Mouse (Mus musculus): ENCODE measurements around the gene Prss12.

The Prss12 gene

DNA sequence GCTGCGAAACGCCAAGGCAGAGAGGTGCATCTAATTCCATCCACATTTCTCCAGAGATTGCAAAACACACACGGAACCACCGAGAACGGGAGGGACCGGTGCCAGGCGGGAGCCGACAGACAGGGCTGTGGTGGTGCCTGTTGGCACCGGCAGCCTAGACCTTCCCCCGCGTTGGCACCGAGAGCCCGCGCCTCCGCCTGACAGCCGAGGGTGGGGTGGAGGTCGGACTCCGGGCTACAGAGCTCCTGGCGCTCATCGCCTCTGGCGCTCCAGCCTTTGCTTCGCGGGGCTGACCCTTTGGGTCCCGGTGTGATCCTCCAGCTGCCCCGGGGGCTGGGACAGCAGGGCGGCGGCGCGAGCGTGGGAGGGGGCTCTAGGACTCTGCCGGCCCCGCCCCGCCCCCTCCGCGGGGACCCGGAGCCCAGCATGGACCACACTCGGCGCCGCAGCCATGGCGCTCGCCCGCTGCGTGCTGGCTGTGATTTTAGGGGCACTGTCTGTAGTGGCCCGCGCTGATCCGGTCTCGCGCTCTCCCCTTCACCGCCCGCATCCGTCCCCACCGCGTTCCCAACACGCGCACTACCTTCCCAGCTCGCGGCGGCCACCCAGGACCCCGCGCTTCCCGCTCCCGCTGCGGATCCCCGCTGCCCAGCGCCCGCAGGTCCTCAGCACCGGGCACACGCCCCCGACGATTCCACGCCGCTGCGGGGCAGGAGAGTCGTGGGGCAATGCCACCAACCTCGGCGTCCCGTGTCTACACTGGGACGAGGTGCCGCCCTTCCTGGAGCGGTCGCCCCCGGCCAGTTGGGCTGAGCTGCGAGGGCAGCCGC, at the start of gene Prss12:
Gene Prss12 (plus strand): TSS at position 206 of the 830 bp plus-strand sequence.
- DNase-seq (ENCODE audit: extremely low read depth, low read depth) = no peak

DNA sequence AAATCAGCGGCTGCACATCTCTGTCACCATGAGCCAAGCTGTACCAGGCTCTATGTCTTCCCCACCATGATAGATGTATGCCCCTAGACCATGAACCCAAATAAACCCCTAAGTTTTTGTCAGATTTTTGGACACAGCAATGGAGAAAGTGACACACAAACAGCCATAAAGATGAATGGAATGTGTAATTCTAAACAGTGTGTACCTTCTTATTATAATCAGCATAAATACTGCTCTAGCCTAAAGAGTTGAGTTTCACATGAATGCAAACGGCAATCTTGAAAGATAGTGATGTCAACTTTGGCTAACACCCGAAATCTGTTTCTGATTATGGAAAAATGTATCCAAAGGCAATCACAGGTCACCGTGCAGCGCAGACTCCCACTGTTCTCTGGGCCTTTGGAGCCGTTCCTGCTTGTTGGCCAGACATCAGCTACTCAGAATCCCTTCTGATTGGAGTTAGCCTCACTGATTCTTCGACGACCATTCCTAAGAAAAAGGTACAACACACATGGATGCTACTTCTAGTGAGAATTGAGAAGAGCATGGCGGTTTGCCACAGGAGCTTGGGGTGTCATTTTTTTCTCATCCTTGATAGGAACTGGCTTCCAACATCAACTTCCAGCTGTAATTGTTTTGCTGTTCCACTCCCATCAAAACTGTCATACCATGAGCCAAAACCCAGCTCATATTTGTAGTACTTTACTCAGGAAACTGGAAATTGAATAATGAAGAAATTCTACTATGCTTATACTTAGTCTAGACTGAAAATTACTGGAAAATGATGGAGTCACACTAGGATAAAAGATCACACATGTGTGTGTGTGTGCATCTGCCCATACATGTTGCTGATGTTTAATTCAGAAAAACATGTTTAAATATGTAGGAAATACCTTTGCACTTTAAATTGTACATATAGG, 48.9 kb upstream of the Prss12 start:
- no peak for DNase-seq (ENCODE audit: extremely low read depth, low read depth)

DNA sequence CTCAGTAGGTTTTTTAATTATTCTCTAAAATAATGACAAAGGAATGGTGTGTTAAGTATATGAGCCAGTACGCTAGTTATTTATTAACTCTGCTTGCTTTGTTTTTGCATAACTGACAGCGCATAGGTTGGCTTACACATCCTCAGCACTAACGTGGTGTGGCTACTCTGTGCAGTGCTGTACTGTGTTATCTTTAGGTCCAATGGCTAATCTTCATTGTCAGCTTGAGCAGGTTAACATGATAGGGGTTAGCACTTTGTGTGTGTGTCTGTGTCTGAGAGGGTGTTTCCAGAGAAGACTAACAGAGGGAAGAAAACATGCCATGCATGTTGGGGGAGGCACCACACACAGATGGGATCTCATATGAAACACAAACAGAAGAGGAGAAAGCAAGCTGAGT, 41.8 kb upstream of the Prss12 start:
- DNase-seq (ENCODE audit: extremely low read depth, low read depth) = no peak

DNA sequence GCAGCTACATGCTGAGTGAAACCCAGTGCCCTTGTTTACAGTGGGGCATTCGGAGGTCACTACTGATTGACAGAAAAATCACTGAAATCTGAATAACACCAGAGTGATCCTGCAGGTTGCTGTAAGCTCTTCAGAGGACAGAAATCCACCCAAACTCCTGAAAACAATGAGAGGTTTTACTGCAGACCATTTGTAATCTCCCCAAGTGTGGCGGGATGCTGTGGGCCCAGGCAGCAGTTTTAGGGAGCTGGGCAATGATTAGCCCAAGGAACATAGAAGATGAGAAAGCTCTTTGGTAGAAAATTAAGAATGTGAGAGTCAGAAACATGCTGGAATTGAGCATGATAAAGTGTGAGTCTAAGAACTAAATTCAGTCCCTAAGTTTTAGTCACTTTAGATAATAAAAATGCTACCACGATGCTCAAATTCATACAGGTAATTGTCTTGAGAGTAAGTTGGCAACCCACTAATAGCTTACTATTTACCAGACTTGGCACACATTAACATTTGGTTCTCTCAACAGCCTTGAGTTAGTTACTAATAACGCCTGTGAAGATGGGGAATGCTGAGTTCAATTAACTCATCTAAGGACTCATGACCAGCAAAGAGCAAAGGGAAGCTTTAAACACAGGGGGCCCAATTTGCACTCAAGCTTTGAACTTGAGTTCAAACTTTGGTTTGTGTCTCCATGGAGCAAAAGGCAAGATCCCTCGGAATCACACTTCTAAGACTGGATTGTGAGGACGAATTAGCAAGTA, 34.7 kb upstream of the Prss12 start:
- no peak for DNase-seq (ENCODE audit: extremely low read depth, low read depth)

DNA sequence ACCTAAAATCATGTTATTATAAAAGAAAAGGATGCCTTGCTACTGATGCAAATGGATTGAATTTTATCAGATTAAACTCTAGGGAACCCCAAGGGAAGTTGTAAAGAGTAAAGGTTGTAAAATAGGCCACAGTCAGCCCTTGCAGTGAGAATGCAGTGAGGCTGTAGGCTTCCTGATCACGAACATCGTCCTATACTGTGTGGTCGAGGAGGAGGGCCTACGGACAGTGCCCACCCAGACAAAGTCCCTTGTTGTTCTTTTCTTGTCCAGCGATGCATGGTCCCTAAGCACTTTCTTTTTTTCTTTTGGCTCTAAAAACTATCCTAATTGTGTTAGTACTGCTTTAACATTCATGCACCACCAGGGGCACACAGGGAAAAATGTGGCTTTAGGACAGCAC, 33.5 kb upstream of the Prss12 start:
- no peak for DNase-seq (ENCODE audit: extremely low read depth, low read depth)

DNA sequence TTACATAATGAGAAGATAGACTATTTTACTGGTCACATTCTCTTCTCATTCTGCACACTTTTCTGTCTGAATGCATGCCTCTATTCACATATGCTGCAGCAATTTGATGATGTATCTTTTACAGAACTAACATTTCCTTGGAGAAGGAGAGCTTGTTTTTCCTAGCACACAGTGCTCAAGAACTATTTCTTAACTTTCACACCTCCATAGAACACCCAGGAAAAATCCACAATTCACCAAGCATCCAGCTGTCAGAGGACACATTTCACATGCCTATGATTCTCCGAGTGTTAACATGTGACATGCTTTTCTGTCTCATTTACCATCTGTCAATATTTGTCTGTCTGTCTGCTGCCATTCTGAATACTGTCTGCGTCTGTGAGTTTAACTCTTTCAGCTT, 21.1 kb upstream of the Prss12 start:
- no peak for DNase-seq (ENCODE audit: extremely low read depth, low read depth)

DNA sequence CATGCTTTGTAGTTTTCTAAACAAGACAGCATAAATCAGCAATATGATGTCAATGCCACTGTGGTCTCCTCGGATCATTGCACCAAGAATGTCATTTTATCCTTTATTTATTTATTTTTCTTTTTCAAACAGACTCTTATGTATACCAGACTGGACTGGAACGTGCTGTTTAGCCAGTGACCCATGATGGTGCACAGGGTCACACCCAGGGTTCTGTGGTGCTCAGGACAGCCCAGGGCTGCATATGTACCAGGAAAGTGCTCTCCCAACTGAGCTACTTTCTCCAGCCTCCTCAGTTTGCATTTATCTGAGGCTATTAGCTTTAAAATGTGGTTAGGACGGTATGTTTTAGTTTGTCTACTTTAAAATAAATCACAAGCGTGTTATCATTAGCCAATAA, 18.7 kb upstream of the Prss12 start:
- DNase-seq (ENCODE audit: extremely low read depth, low read depth) = no peak

DNA sequence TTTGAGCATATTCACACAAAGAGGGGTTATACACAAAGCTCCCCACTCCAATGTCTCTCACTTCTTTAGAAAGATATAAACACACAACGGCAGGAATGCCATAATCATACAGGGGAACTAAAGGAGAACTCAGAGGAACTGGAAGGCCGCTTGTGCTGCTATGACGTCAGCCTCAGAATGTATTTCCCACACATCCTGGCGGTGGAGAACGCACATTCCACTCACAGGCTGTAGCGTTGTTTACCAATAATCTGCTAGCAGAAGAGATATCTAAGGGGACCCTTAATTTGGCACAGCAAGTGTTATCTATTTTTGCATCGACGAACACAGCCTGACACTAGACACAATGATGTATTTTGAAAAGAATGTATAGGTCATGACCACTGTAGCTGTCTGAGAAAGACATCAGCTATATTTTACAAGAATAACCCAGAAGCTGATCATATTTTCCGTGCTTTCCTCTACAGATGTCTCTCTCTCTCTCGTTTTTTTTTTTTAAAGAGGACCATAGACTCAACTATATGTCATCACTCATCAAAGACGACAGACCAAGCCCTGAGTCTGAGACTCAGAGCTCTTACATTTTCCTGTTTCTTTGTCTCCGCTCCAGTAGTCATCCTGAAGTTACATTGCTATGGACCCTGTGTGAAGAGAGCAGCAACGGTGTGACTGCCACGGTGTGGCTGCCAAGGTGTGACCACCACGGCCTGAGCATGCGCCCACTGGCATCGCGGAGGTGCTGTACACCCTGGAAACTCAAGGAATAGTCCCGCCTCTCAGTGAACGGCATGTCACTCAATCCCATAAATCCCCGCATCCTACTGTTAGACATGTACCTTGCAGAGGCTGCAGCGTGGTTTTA, 16.9 kb upstream of the Prss12 start:
- DNase-seq (ENCODE audit: extremely low read depth, low read depth) = no peak

DNA sequence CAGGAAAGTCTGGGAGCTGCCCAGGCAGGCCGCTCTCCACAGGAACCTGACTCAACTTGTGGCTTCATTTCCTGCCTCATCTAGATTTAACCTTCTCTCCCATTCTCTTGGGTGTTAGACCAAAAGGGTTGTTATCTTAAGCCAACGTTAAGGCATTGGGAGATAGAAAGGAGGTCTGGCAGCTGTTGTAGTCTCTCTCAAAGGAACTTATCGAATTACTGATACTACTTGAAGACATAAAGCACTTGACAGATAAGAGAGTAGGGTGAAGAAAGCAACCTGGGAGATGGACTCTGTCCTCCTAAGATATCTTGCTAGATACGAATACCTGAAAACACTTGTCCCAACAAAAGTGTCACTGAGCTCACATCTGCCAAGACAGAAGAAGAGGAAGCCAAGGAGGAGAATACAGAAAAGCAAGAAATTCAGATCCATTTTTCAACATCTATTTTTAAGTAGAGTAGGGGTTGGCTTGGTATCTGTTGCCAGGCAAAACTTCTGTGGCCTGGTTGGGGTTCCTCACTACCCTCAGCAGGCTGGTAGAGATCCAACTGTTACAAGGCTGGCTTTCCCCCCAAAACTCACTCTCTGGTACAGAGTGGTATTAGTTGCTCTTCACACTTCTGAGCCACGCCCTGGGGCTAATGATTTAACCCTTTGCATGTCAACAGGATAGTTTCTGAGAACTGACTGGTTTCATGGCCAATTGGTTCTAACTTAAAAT, 14.6 kb upstream of the Prss12 start:
- DNase-seq (ENCODE audit: extremely low read depth, low read depth) = peak; percentile 39

DNA sequence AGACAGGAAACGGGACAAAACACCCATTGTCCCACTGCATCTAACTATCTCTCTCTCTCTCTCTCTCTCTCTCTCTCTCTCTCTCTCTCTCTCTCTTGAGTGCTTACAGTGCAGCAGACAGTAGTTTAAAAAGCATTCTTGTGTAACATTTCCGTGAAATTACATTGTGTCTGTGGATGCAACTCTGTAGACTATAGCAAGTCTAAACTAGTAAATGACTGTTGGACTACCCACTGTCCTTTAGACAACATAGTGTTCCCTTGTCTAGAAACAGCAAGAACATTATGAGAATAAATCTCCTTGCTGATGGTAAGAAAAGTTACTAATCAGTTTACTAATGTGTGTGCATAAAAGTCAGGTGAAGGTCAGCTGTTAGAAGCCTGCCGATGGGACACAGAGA, 13.4 kb upstream of the Prss12 start:
- no peak for DNase-seq (ENCODE audit: extremely low read depth, low read depth)

DNA sequence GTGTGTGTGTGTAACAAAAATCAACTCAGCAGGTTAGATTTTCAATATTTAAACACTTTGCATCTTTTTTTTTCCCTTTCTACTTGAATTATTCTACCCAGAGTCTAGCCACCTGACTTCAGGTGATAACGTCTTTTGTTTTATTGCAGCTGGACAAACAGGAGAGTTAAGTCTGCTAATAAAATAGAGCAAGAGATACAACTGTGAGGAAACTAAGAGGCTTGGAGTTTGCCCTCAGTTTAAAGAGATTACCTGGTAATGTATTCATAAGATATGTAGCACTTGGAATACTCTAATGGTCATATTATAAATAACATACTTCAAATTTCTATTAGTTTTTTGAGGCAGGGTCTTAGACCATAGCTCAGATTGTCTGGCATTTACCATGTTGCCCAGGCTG, 9.1 kb upstream of the Prss12 start:
- DNase-seq (ENCODE audit: extremely low read depth, low read depth) = no peak

DNA sequence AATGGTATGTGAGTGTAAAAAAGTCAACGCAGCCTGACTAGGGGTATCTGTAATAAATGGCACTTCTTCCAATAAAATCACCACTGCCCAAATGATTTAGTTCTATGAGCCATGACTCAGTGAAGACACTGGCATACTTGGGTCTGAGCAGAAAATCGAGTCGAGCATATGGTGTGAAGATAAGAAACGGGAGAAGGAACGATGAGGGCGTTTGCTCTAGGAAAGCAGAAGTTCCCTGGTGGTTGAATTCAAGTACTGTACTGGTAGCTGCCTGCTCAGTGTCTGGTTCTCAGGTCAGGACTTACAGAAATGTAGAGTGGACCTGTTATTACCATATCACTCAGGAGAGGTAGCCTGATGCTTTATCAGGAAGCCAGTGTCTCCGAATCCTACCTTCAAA, 6.2 kb upstream of the Prss12 start:
- DNase-seq (ENCODE audit: extremely low read depth, low read depth) = peak; percentile 97

DNA sequence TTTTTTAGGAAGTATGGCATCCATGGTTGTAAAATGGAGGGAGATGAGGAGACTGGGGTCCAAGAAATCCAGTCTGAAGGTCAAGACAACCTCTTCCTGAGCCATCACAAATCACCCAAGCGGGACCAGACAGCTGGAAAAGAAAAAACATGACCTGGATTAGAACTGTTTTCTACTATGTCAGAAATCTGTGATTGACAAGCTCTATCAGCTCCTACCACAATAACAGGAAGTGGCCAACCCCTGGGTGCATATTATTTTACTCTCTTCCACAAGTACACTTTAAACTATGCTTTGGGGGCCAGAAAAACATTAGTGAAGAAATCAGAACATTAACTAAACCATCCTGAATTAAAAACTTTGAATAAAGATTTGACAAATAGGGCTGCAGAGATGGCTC, 2.2 kb upstream of the Prss12 start:
- DNase-seq (ENCODE audit: extremely low read depth, low read depth) = no peak

DNA sequence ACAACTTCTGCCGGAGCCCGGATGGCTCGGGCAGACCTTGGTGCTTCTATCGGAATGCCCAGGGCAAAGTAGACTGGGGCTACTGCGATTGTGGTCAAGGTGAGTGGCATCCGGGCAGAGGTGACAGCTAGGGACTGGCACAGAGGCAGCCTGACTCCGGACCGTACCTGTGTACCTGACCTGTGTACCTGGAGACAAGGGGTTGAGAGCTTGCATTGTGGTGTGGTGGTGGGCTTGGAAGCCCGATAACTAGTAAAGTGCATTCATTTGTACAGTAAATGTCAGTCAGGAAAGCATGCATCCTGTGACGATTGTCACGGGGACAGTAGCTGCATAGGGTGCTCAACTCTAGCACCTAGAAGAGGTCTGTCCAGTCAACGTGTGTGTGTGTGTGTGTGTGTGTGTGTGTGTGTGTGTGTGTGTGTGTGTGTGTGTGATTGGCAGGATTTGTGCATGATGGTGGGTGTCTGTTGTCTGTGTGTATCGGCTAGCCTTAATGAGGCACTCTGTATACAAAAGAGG, 886 bp downstream of the Prss12 start:
- DNase-seq (ENCODE audit: extremely low read depth, low read depth) = no peak

DNA sequence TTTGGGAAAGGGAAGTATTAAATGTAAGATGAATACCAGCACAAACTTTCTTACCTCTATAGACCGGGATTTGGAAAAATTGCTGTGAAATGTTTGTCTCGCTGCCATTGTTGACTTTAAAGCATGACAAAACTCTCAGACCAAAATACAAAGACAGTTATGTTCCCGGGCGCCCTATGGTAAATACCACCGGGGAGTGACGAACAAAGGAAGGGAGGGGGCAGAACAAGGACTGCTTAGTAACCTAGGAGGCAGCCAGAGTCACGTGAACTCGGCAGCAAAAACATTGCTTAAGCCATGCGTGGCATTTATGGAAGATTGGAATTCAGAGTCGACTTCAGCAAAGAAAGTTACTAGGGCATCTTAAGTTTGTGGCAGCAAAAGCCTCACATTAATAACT, 1.4 kb downstream of the Prss12 start:
- no peak for DNase-seq (ENCODE audit: extremely low read depth, low read depth)

DNA sequence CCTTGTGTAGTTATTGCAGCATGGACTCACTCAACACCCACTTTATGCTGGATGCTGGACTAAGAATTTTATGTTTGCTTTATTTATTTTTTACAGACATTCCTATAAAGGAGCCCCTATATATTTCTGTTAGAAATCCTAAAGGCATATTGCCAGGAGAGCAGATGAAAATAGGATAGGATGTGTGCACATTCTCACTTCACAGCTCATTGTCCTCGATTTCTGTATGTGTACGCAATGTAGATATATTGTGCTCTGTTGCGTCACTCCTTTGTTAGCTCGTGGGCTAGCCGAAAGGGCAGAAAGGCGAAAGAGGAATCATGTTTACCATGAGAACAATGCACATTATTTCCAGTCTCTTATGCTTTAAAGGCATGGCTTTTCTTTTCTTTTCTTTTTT, 3.4 kb downstream of the Prss12 start:
- DNase-seq (ENCODE audit: extremely low read depth, low read depth) = no peak

DNA sequence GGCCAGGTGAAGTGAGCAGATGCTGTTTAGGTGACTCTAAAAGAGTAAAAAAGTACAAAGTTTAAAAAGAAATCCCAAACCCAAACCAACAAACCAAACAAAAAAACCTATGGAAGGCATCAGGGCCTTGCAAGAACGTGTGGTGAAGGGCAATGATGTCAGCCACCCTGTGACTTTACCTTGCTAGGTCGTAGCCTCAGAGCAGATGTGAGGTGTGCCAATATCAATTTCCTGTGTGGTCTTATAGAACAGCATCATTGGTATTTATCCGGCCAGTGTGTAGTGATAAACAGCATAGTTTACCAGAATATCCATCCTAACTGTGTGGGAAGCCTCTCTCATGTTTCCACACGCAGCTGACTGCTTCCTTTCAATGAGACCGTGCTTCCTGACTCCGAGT, 6.2 kb downstream of the Prss12 start:
- no peak for DNase-seq (ENCODE audit: extremely low read depth, low read depth)

DNA sequence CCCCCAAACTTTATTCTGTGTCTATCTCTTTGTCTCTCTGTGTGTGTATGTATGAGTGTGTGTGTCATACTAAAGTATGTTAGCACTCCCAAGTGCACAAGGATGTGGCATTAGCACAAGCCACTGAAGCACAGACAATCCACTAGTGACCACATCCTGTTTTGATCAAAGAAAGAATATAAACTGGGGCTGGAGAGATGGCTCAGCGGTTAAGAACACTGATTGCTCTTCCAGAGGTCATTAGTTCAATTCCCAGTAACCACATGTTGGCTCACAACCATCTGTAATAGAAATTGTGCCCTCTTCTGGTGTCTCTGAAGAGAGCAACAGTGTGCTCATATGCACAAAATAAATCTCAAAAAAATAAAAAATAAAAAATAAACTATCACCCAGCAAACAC, 12.8 kb downstream of the Prss12 start:
- no peak for DNase-seq (ENCODE audit: extremely low read depth, low read depth)

DNA sequence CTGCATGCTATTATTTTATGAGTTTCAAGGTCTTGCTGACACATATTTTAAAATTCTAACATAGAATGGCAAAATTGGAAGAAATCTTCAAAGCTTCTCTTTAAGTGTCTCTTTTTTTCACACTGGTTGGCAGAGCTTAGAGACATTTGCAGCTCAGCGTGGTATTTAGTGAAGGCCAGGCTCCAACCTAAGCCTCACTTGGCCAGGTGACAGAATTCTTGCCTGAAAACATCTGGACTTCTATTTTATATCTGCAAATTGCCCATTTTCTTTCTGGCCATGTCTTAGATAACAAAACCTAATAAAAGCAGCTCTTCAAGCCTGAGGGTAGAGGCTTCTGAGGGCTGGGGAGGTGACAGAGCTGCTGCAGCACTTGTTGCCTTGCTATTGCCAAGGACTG, 13.7 kb downstream of the Prss12 start:
- no peak for DNase-seq (ENCODE audit: extremely low read depth, low read depth)

DNA sequence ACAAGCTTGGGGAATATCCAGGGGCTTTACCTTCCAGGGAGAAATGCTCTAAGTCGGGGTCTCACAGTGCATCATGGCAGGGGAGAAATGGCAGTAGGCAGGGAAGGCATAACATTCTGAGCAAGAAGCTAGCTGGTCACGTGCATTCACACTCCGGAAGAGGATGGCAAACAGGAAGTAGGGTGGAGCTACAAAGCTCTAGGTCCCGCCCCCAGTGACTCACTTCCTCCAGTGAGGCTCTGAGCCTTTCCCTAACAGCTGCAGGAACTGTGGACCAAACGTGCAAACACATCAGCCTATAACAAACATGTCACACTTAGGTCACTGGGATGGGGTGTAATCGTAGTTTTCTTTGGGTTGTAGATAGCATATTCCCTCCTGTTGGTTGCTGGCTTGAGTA, 15.6 kb downstream of the Prss12 start:
- DNase-seq (ENCODE audit: extremely low read depth, low read depth) = no peak
